Mouse (Mus musculus) kidney, postnatal 0 days (tissue): ENCODE measurements at regions not wholly inside any gene's neighbourhood (a gene's known extent, or its start where the extent isn't known, plus 50 kb on each side); places are given as distances from the start of the nearest gene placed in this dataset.

ENCODE experiments used
- ATAC-seq: fragments of 200-750 bp; cut with Nextera tagmentation; replicated peaks from 2 replicates; pipeline ENCODE4 v1.8.0; 2017; ENCODE audit warnings: low read depth, moderate number of reproducible peaks, moderate TSS enrichment, moderate library complexity; ENCODE audit not compliant: low FRiP score
- DNase-seq: peaks from one replicate; pipeline ENCODE4 v3.0.0-alpha.2; 2016; ENCODE audit warnings: low spot score
- H3K27ac ChIP-seq: fragments of 300-500 bp; sonication (generic); 2 replicates; pipeline ENCODE4 v1.5.1; 2014; ENCODE audit warnings: mild to moderate bottlenecking
- H3K27me3 ChIP-seq: fragments of 300-500 bp; sonication (generic); 2 replicates; pipeline ENCODE4 v1.6.1; 2014; ENCODE audit warnings: low read length, mixed read lengths; ENCODE audit not compliant: insufficient read depth
- H3K36me3 ChIP-seq: fragments of 300-500 bp; sonication (generic); 2 replicates; pipeline ENCODE4 v1.6.1; 2014; ENCODE audit warnings: low read length, mixed read lengths; ENCODE audit not compliant: insufficient read depth
- H3K4me1 ChIP-seq: fragments of 300-500 bp; sonication (generic); replicated peaks from 2 replicates; pipeline ENCODE4 v1.6.1; 2014; ENCODE audit warnings: antibody characterized with exemption, low read length, mixed read lengths; ENCODE audit not compliant: insufficient read depth
- H3K4me2 ChIP-seq: fragments of 300-500 bp; sonication (generic); 2 replicates; pipeline ENCODE4 v1.6.1; 2014; ENCODE audit warnings: mild to moderate bottlenecking, low read length, moderate library complexity, mixed read lengths
- H3K4me3 ChIP-seq: fragments of 300-500 bp; sonication (generic); replicated peaks from 2 replicates; pipeline ENCODE4 v1.5.1; 2014; ENCODE audit warnings: low read depth, low read length
- H3K9ac ChIP-seq: fragments of 300-500 bp; sonication (generic); 2 replicates; pipeline ENCODE4 v1.6.1; 2014; ENCODE audit warnings: low read depth, low read length
- H3K9me3 ChIP-seq: fragments of 300-500 bp; sonication (generic); replicated peaks from 2 replicates; pipeline ENCODE4 v1.6.1; 2016; ENCODE audit warnings: low read length, inconsistent platforms, mixed read lengths
- CTCF ChIP-seq: IDR thresholded peaks from 2 replicates; pipeline ENCODE4 v1.5.1; 2016; ENCODE audit warnings: antibody characterized with exemption, low read depth, mild to moderate bottlenecking, moderate library complexity
- WGBS: fragments of 180-500 bp; shearing (Covaris S2); extraction: QIAGEN DNeasy Blood & Tissue Kit; methylation state at CpG from one replicate; pipeline ENCODE4 v1.1.7; 2014; 5-methylcytosine and 5-hydroxymethylcytosine counted together

DNA sequence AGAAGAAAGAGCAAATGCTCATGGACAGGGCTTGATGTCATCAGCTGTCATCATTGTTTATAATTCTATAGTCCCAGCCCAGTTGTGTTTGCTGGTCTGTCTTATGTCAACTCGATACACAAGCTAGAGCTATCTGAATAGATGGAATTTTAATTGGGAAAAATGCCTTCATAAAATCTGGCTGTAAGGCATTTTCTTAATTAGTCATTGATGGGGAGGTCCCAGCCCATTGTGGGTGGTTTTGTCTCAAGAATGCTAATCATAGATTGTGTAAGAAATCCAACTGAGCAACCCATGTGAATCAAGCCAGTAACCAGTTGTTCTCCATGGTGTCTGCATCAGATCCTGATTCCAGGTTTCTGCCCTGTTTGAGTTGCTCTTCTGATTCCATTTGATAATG, 400.1 kb downstream of the Gm11232 start:
- no peaks in the 10 kb centered on the region for H3K27me3 ChIP-seq
- no peaks in the 10 kb centered on the region for H3K9me3 ChIP-seq
- H3K4me1 ChIP-seq, result no peaks in the 10 kb centered on the region
- TF ChIP-seq CTCF, result no peak
- no peaks in the 10 kb centered on the region for H3K36me3 ChIP-seq
- H3K4me3 ChIP-seq, result no peak overlapping the region
- H3K27ac ChIP-seq, result no peak overlapping the region
- 74% methylated on average over 1 of the region's 1 CpGs for WGBS
- H3K9ac ChIP-seq, result no peak overlapping the region
- ATAC-seq (no peak), DNase-seq (no peak)
- H3K4me2 ChIP-seq, result no peak overlapping the region

DNA sequence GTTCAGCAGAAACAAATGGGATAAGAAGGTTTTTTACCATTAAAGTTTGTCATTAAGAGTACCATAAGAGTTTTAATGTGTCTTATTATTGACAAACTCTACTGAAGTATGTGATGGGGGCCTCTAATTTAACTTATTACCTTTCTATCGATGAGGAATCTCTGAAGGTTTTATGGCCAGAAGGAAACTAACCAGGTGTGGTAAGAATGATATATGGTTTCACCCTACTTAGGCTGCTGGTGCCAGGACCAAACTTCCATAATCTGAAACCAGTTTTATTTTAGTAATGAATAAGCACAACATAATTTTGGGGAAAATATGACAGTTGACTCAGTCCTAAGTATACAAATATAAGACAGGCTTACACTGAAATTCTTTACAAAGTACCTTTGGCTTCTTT, 401.1 kb downstream of the Gm11232 start:
- H3K27me3 ChIP-seq, result no peaks in the 10 kb centered on the region
- ATAC-seq, result no peak
- H3K4me2 ChIP-seq, result no peak overlapping the region
- no peak for DNase-seq
- 76% methylated on average over 1 of the region's 1 CpGs for WGBS
- no peak overlapping the region for H3K27ac ChIP-seq
- no peak overlapping the region for H3K9ac ChIP-seq
- H3K4me1 ChIP-seq, result no peaks in the 10 kb centered on the region
- no peaks in the 10 kb centered on the region for H3K36me3 ChIP-seq
- no peak for TF ChIP-seq CTCF
- no peaks in the 10 kb centered on the region for H3K9me3 ChIP-seq
- H3K4me3 ChIP-seq, result no peak overlapping the region

DNA sequence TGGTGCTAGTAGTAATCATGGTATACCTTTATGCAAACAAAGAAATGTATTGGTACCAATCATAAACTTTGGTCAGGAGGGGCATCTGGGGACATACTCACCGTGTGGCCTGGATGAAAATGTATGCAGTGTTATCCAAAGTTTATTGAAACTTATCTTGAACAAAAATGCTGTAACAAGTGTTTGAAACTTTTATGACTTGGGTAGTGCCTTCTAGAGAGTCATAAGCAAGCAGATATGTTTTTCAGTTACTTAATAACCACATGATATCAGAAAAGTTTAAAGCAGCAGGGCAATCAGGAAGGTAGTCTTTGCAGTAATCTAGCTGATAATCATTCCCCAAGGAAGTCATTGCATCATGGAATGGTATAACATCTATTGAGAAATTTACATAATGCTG, 401.5 kb downstream of the Gm11232 start:
- no peaks in the 10 kb centered on the region for H3K9me3 ChIP-seq
- H3K4me2 ChIP-seq, result no peak overlapping the region
- no peak for TF ChIP-seq CTCF
- H3K9ac ChIP-seq, result no peak overlapping the region
- H3K4me3 ChIP-seq, result no peak overlapping the region
- ATAC-seq (no peak), DNase-seq (no peak)
- no peak overlapping the region for H3K27ac ChIP-seq
- no peaks in the 10 kb centered on the region for H3K36me3 ChIP-seq
- no peaks in the 10 kb centered on the region for H3K4me1 ChIP-seq
- H3K27me3 ChIP-seq, result no peaks in the 10 kb centered on the region
- 70% methylated on average over 1 of the region's 1 CpGs for WGBS

DNA sequence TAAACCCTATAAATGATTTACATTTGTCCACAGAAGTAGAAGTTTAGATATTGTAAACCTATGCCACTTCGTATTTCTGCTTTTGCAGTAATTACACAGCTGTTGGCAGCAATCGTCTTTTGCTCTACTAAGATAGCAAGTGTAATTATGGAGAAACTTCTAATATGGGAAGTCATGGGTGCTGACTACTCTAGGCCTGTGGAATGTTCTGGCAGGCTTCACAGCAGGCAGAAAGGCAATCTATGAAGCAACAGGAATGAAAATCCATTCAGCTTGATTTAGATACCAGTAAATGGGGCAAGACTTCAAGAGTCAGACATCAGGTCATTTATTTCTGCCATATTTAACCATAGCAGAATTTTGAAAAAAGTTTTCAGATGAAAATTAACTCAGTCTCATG, 405.9 kb downstream of the Gm11232 start:
- H3K27ac ChIP-seq, result no peak overlapping the region
- no peak overlapping the region for H3K4me3 ChIP-seq
- no peaks in the 10 kb centered on the region for H3K9me3 ChIP-seq
- no peak for TF ChIP-seq CTCF
- no peak overlapping the region for H3K9ac ChIP-seq
- 73% methylated on average over 2 of the region's 2 CpGs for WGBS
- H3K4me2 ChIP-seq, result no peak overlapping the region
- DNase-seq (no peak), ATAC-seq (no peak)
- no peaks in the 10 kb centered on the region for H3K4me1 ChIP-seq
- no peaks in the 10 kb centered on the region for H3K27me3 ChIP-seq
- H3K36me3 ChIP-seq, result no peaks in the 10 kb centered on the region

DNA sequence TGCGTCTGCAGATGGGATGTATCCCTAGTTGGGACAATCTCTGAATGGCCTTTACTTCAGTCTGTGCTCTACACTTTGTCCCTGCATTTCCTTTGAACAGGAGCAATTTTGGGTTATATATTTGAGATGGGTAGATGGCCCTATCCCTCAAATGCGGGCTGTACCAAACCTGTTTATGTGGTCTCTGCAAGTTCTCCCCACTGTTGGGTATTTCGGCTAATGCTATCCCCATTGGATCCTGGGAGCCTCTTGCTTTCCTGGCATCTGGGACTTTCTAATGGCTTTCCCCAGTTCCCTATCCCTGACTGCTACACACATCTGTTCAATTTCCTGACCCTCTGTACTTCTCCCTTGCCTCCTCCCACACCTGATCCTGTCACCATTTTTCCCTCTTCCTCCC, 414.7 kb downstream of the Gm11232 start:
- Histone ChIP-seq H3K4me2 (no peak overlapping the region), H3K27ac (no peak overlapping the region), H3K9ac (no peak overlapping the region), H3K4me1 (no peaks in the 10 kb centered on the region), H3K9me3 (no peaks in the 10 kb centered on the region), H3K36me3 (no peaks in the 10 kb centered on the region), H3K27me3 (no peaks in the 10 kb centered on the region), H3K4me3 (no peak overlapping the region)
- no peak for TF ChIP-seq CTCF
- 94% methylated on average over 3 of the region's 3 CpGs for WGBS
- ATAC-seq (no peak), DNase-seq (no peak)

DNA sequence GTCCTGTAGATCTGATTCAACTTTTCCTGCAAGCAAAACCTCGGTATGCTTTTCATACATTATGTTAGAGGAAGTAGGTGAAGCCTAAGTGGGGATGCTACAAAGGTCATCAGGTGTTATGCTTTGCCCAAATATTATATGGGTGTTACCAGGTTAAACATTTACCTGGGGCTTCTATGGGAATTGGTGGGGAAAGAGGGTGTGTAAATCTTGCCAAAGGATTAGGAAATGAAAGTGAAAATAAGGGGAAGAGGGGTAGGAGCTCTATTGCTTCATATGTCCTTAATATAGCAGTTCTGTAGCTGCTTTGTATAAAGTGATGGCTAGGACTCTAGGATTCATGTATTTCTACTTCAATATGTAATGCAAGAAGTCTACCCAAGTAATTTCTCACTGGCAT, 419.2 kb downstream of the Gm11232 start:
- Histone ChIP-seq H3K4me1 (no peaks in the 10 kb centered on the region), H3K4me3 (no peak overlapping the region), H3K9me3 (no peaks in the 10 kb centered on the region), H3K27me3 (no peaks in the 10 kb centered on the region), H3K27ac (no peak overlapping the region), H3K9ac (no peak overlapping the region), H3K36me3 (no peaks in the 10 kb centered on the region), H3K4me2 (no peak overlapping the region)
- DNase-seq (no peak), ATAC-seq (no peak)
- WGBS, result 75% methylated on average over 1 of the region's 1 CpGs
- TF ChIP-seq CTCF, result no peak

DNA sequence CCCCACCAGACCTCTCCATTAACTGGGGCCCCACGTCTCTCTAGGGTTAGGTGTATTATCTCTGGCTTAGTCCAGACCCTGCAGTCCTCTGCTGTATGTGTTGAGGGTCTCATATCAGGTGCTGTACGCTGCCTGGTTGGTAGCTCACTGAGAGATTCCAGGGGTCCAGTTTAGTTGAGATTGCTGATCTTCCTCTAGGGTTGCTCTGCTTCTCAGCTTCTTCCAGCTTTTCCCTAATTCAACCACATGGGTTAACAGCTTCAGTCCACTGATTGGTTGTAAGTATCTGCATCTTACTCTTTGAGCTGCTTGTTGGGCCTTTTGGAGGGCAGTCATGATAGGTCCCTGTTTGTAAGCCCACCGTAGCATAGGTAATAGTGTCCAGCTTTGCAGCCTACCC, 425.1 kb downstream of the Gm11232 start:
- DNase-seq, result no peak
- Histone ChIP-seq H3K27ac (no peak overlapping the region), H3K4me3 (no peak overlapping the region), H3K36me3 (no peaks in the 10 kb centered on the region), H3K4me1 (no peaks in the 10 kb centered on the region), H3K9me3 (no peaks in the 10 kb centered on the region), H3K27me3 (no peaks in the 10 kb centered on the region), H3K9ac (no peak overlapping the region), H3K4me2 (no peak overlapping the region)
- 79% methylated on average over 3 of the region's 3 CpGs for WGBS
- ATAC-seq, result no peak
- no peak for TF ChIP-seq CTCF
